Mouse (Mus musculus) stomach, postnatal 0 days (tissue): Measurements from ENCODE around the gene Cdyl.

ENCODE experiments used
- CTCF ChIP-seq: IDR thresholded peaks from 2 replicates; pipeline ENCODE4 v1.5.1; 2016; ENCODE audit warnings: antibody characterized with exemption, low read depth, mild to moderate bottlenecking, moderate library complexity
- EP300 ChIP-seq: optimal IDR thresholded peaks from 2 replicates; pipeline ENCODE3; 2016; ENCODE audit warnings: antibody characterized with exemption

DNA sequence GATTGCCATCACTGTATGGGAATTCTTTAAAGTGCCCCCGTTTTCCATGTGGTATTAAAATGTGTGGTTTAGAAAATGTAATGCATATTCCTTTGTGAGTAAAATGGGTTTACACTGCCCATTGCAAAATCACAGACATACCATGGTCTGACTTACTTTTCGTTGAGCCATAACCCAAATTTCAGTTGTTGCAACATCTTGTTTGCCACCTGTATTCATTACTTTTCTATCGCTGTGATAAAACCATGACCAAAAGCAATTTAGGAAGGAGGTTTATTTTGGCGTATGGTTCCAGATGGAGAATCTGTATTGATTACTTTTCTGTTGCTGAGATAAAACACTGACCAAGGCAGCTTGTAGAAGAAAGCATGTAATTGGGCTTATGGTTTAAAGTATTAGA is 124.6 kb downstream of the Cdyl start:
- TF ChIP-seq CTCF, result no peak
- no peak for TF ChIP-seq EP300
